Mouse (Mus musculus) gastrocnemius, adult 2 months (tissue): Measurements from ENCODE around the gene Tspan9. TPM values are rescaled to one million over a fixed set of nuclear protein-coding genes. Genes with fewer than 3 reads are reported as not detected.

ENCODE experiments used
- DNase-seq: peaks from one replicate; pipeline ENCODE4 v3.0.0; 2022
- H3K27ac ChIP-seq: fragments of 200-600 bp; 2 replicates; pipeline ENCODE4 v1.8.1; 2022; ENCODE audit warnings: mild to moderate bottlenecking
- H3K4me3 ChIP-seq: fragments of 200-600 bp; 2 replicates; pipeline ENCODE4 v1.8.1; 2022; ENCODE audit warnings: mild to moderate bottlenecking, moderate library complexity
- CTCF ChIP-seq: fragments of 200-600 bp; IDR thresholded peaks from 2 replicates; pipeline ENCODE4 v1.8.1; 2022; ENCODE audit warnings: antibody characterized with exemption, mild to moderate bottlenecking, moderate library complexity
- intact Hi-C: fragments of 180-260 bp; cut with DNase I; formaldehyde crosslinking; loops from one replicate; pipeline ENCODE4 v1.15.1; 2025
- total RNA-seq, 2 experiments: library from RNA; stranded (reverse); gene quantifications; 2 replicates each; pipeline ENCODE4 v1.2.3; 2021

Tspan9 gene
- total RNA-seq, 2 experiments from 2014 or later, result 21.8 to 41.9 TPM

DNA sequence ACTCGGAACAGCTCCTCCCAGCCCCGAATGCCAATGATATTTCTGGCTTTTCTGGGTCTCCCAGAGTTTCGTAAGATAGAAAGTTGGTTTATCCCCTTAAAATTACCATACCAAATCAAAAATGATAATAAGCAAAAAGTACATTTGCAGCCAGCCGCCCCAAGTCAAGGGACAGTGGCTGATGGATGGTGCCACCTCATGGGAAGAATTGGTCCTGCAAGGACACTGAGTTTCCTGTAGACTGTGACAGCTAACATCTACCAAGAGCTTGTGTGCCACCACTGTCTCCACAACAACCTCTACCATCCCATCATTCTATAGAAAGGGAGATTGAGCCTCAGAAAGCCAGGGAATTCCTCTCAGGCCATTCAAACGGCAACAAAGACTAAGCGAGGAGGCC lies 2.4 kb upstream of the Tspan9 start:
- no peak overlapping the region for H3K27ac ChIP-seq
- intact Hi-C loops, result loop anchor here (2.0 kb wide), 3 partner anchors 51 to 175 kb away; no protein-coding TSS in a partner anchor
- H3K4me3 ChIP-seq, result no peak overlapping the region
- TF ChIP-seq CTCF, result peak; percentile 88
- peak; percentile 60 for DNase-seq

DNA sequence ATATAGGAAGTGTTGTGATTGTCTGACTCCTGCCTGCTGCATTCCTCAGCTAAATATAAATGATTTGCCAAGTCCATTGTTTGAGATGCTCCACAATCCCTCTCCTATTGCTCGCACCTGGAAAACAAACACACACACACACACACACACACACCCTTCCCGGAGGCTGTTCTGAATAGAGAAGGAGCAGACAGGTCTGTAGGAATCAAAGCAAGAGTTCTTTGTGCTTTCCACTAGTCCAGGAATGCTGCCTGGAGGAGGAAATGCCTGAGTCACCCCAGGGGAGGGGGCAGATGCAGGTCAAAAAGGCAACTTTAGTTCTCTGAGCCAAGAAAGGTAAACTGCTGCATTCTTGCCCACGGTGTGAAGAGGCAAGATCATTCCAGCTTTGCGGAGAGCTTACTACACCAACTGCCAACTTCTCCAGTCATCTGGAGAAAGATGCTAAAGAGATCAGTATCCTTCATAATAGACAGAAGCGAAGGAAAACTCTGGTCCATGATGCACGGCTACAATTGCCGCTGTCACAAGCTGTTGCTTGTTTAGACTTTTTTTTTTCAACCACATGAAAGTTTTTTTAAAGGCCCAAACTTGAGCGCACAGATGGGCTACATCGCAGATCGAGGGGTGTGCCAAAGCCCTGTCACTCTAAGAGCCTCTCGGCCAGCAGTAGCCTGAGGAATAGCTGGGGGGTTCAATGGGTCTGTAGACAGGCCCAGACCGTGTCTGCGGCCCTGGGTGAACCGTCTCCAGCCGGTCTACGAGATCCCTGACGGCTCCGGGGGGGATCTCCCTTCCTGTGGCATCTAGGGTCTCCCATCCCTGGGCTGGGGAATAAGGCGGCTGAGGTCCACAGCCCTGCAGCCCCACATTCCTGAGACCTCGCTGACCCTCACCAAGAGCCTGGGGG lies 770 bp downstream of the Tspan9 start:
- intact Hi-C loops, result no loop called here
- no peak for TF ChIP-seq CTCF
- H3K4me3 ChIP-seq, result peak overlapping the region; percentile 83
- peak overlapping the region; percentile 88 for H3K27ac ChIP-seq
- peak; percentile 38 for DNase-seq

GRCm38 (mm10) chr6:128140724-128141123 lies 2.7 kb downstream of the Tspan9 start:
- no peak for DNase-seq
- Histone ChIP-seq H3K4me3 (no peak overlapping the region), H3K27ac (peak overlapping the region; percentile 65)
- intact Hi-C loops, result no loop called here
- no peak for TF ChIP-seq CTCF

- intact Hi-C loops, result no loop called here
- TF ChIP-seq CTCF, result no peak
- DNase-seq, result no peak
- Histone ChIP-seq H3K27ac (peak overlapping the region; percentile 49; the same call in 1 of the 2 replicates), H3K4me3 (no peak overlapping the region)
Observed at GRCm38 (mm10) chr6:128137855-128138254, 5.5 kb downstream of the Tspan9 start.

GRCm38 (mm10) chr6:128136654-128137053 lies 6.7 kb downstream of the Tspan9 start:
- DNase-seq, result no peak
- peak overlapping the region; percentile 34 for H3K4me3 ChIP-seq
- intact Hi-C loops, result no loop called here
- no peak for TF ChIP-seq CTCF
- H3K27ac ChIP-seq, result peak overlapping the region; percentile 82

- Histone ChIP-seq H3K27ac (peak overlapping the region; percentile 82), H3K4me3 (no peak overlapping the region)
- intact Hi-C loops, result no loop called here
- no peak for TF ChIP-seq CTCF
- DNase-seq, result no peak
Observed at GRCm38 (mm10) chr6:128135459-128135858, 7.9 kb downstream of the Tspan9 start.

GRCm38 (mm10) chr6:128135006-128135405 lies 8.4 kb downstream of the Tspan9 start:
- TF ChIP-seq CTCF, result no peak
- Histone ChIP-seq H3K4me3 (no peak overlapping the region), H3K27ac (peak overlapping the region; percentile 82)
- no peak for DNase-seq
- intact Hi-C loops, result no loop called here

GRCm38 (mm10) chr6:128134196-128134924 lies 9.0 kb downstream of the Tspan9 start:
- TF ChIP-seq CTCF, result no peak
- Histone ChIP-seq H3K4me3 (peak overlapping the region; percentile 4), H3K27ac (peak overlapping the region; percentile 82)
- DNase-seq, result no peak
- intact Hi-C loops, result no loop called here

DNA sequence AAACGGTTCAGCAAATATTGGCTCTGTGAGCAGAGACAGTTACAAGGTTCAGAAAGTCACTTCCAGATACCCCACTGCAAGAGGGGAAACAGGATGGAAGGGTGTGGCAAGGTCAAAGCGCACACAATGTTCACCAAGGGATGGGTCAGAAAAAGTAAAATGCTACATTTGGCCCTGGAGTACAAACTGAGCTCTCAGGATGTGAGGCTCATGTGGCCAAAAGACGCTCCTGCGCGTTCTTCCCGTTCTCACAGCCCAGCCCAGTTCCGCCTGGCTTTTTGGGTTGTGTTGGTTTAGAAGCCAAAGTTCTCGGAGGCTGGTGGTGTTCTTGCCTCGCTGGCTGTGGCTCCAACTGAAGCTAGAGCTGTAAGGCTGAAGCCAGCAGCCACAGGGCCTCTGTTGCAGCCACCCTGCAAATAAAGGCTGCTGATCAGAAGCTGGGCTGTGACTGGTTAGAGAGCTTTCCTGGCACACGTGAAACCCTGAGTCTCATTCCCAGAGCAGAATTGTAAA lies 9.7 kb downstream of the Tspan9 start:
- peak; percentile 49 for DNase-seq
- H3K27ac ChIP-seq, result peak overlapping the region; percentile 82
- peak overlapping the region; percentile 4 for H3K4me3 ChIP-seq
- intact Hi-C loops, result no loop called here
- TF ChIP-seq CTCF, result no peak

DNA sequence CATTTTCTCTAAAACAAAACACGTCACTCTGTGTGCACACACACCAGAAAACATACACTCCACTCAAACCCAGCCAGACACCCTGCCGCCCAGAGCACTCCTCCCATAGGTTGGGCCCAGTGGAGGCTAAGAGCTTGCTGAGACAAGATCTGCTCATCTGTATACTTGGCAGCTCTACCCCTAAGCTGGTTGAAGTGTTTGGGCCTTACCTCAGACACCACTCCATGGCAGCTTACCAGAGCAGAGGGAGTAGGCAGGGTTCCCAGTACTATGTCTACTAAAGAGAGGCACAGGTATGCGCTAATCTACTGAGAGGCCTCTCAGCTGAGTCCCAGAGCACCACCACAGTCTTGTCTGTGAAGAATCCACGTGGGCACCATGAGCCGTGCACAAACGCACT lies 10.8 kb downstream of the Tspan9 start:
- peak; percentile 42 for DNase-seq
- TF ChIP-seq CTCF, result no peak
- peak overlapping the region; percentile 82 for H3K27ac ChIP-seq
- no peak overlapping the region for H3K4me3 ChIP-seq
- intact Hi-C loops, result no loop called here

DNA sequence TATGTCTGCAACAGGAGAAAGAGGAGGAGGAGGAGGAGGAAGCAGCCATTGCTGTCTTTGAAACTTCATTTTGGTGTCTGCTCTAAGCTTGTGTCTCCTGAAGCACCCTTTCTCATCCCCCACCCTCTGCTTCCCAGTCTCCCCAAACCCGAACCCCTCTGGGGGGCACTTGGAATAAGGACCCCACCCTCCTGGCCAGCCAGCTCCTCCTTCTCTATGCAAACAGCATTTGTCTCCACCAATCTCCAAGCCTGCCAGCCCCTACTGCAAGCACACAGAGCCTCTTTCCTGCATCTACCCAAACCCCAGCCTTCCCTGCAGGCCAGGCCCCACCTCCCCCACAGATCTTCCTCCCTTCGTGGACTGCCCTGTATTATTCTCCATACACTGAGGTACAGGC lies 12.0 kb downstream of the Tspan9 start:
- Histone ChIP-seq H3K27ac (no peak overlapping the region), H3K4me3 (no peak overlapping the region)
- DNase-seq, result no peak
- no peak for TF ChIP-seq CTCF
- intact Hi-C loops, result no loop called here

GRCm38 (mm10) chr6:128130686-128131085 lies 12.7 kb downstream of the Tspan9 start:
- Histone ChIP-seq H3K4me3 (no peak overlapping the region), H3K27ac (no peak overlapping the region)
- TF ChIP-seq CTCF, result no peak
- intact Hi-C loops, result no loop called here
- no peak for DNase-seq

DNA sequence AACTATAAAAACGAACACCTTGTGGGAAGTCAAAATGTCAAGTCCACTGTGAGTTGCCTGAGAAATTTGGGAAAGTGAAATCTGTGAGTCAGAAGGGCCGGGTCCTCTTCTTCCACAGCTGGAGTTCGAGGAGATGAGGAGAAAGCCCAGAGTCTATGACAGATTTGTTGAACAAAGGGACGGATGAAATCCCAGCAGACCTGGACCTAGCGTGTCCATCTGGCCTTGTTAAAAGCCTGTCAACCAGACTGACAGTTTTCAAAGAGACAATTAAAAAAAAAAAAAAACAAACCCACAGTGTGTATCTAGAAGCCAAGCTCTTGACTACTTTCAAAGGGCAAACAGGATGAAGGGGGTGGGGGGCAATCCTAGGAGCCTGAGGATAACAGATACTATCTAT lies 14.0 kb downstream of the Tspan9 start:
- intact Hi-C loops, result no loop called here
- DNase-seq, result no peak
- H3K4me3 ChIP-seq, result no peak overlapping the region
- no peak for TF ChIP-seq CTCF
- H3K27ac ChIP-seq, result no peak overlapping the region
